Mouse (Mus musculus) embryo, embryonic 11 days (tissue): Measurements from ENCODE around the gene Pfdn6.
A peak's percentile ranks its signal among the peaks of the same experiment; 100 is the strongest.

Experiments used
- DNase-seq: peaks from one replicate; pipeline ENCODE4 v3.0.0-alpha.2; 2015

Gene Pfdn6

DNA sequence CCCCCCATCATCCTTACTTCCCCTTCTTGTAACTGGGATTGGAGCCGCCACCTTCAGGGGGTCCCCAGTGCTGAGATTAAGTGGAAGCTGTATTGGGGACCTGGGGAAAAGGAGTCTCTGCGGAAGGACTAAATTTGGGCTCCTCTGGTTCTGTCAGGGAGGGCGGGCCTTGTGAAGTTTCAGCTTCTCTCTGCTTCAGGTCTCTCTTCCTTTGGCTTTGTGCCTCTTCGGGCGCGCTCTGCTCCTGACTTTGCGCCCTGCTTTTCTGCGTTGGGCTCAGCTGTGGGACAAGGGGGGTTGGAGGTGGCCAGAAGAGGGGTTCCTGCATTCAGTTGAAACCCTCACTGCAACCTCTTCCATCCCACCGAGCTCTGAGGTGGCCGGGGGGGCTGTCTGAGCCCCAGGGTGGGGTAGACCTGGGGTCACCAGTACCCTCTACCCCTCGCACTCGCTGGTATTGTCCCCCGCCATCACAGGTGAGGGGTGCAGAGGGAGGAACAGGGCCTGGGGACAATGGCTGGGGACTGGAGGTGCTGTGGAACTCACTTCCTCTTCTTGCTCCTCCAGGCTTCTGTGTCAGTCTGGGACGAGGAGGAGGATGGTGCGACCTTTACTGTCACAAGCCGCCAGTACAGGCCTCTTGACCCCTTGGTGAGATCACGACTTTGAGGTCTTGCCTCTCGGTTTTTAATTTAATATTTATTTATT, 8.8 kb downstream of the Pfdn6 start:
- no peak for DNase-seq

DNA sequence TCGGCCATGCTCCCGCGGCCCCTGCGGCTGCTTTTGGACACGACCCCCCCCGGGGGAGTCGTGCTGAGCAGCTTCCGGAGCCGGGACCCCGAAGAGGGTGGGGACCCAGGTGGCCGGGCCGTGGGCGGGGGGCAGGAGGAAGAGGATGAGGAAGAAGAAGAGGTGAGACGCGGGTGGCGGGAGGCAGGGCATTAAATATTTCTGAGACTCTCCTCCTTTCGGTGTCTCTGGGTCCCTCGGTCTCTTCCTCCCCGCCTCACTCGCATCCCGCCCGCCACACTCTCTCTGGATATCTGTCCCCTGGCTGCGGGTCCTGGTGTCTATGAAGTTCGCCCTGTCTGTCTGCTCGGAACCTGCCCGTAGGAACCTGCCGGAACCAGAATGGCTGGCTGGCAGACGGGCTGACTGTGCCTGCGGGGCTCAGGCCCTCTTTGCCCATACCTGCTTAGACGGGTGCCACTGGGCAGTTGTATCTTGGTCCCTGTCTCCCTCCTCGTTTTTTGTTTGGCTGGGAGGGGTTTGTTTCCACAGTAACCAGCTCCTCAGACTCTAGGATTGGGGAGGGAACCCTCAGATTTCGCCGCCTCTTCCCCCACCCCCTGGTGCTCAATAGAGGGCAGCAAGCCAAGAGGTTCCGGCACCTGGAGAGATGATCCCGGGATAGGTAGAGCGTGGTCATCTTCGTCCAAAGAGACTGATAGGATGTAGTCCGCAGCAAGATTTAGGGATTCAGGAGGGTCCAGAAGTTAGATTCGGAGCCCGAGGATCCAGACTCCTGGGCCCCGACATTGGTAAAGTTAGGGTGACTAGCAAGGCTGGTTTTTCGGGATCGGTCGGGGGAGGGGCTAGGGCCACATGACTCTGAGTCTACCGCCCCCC, 9.6 kb downstream of the Pfdn6 start:
- peak; percentile 46 for DNase-seq

GRCm38 (mm10) chr17:33929371-33930279, 10.5 kb downstream of the Pfdn6 start, which contains the start of gene Rgl2:
Gene Rgl2, plus strand, starts transcription at chr17:33929543.
- DNase-seq, result peak; percentile 98

GRCm38 (mm10) chr17:33928251-33928947, 11.7 kb downstream of the Pfdn6 start:
- no peak for DNase-seq

GRCm38 (mm10) chr17:33926207-33926932, 13.8 kb downstream of the Pfdn6 start:
- no peak for DNase-seq

DNA sequence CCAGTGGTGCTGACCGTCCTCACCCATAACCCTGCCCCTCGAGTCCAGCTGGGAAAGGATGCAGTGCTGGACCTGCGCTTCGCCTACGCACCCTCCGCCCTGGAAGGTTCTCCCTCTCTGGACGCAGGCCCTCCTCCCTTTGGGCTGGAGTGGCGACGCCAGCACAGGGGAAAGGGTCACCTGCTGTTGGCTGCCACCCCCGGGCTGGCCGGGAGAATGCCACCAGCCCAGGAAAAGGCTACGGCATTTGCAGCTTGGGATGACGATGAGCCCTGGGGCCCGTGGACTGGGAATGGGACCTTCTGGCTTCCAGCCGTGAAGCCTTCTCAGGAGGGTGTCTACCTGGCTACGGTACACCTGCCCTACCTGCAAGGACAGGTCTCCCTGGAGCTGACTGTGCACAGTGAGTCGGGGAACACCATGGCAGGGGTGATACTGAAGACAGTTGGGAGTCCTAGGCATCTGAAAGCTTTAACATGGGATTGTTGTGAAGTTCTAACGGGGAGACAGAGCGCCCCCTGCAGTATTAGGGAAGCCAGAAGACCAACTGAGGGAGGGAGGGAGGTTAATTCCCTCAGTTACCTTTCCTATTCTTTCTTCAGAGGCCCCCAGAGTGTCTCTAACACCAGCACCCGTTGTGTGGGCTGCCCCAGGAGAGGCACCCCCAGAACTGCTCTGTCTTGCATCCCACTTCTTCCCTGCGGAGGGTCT, 14.6 kb downstream of the Pfdn6 start:
- no peak for DNase-seq

DNA sequence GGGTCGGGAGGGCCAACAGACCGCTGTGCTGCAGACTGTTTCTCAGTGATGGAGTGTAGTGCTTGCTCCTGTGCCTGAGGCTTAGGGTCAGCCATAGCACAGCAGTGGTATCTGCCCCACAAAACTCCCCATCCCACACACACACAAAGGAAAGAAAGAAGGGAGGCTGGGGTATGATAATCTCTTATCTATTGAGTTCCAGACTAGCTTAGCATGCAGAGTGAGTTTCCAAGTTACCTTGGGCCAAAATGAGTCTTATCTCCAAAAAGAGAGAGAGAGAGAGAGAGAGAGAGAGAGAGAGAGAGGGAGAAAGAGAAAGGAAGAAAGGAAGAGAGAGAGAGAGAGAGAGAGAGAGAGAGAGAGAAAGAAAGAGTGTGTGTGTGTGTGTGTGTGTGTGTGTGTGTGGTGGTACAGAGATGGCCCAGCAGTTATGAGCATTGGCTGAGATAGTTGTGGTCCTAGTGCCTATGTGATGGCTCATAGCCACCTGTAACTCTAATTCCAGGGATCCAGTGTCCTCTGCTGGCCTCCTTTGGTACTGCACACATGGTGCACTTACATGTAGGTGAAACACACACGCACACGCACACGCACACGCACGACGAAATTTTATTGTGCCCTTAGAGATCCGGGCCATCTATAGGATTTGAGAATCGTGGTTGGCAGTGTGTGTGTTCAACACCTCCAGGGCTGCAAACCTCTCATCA, 15.4 kb downstream of the Pfdn6 start:
- peak; percentile 19 for DNase-seq

- no peak for DNase-seq
These were observed 18.8 kb downstream of the Pfdn6 start for GRCm38 (mm10) chr17:33921361-33921760.

GRCm38 (mm10) chr17:33920282-33921097, 19.7 kb downstream of the Pfdn6 start:
- peak; percentile 90 for DNase-seq

- peak; percentile 67 for DNase-seq
These were observed 20.5 kb downstream of the Pfdn6 start for GRCm38 (mm10) chr17:33919351-33920281.

DNA sequence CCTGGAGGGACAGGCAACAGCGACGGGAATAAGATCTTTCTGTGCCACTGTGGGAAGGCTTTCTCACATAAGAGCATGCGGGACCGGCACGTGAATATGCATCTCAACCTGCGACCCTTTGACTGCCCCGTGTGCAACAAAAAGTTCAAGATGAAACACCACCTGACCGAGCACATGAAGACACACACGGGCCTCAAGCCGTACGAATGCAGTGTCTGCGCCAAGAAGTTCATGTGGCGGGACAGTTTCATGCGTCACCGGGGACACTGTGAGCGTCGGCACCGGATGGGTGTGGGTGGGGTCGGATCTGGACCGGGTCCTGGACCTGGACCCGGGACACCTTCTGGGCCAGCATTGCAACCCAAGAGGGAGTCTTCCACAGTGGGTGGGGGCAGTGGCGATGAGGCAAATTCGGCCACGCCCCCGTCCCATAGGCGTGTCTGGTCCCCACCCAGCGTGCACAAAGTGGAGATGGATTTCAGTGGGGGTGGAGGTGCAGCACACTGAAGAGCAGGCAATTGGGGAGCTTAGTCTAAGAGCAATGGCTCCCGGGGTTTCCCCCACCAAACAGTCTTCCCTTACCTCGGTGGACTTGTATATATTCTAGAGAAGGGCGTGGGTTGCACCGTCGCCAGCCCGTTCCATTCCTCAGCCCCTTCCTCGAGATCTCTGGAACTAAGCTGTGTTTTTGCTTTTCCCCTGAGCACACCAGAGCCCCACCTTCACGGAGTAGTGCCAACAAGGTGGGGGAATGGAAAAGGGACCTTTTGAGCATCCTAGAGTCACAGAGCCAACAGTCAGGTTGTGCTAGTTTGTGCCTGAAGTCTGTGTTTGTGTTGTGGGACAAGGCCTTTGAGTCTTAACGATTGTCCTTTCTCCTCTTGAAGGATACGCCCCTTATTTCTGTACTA, 21.6 kb downstream of the Pfdn6 start:
- DNase-seq, result no peak

DNA sequence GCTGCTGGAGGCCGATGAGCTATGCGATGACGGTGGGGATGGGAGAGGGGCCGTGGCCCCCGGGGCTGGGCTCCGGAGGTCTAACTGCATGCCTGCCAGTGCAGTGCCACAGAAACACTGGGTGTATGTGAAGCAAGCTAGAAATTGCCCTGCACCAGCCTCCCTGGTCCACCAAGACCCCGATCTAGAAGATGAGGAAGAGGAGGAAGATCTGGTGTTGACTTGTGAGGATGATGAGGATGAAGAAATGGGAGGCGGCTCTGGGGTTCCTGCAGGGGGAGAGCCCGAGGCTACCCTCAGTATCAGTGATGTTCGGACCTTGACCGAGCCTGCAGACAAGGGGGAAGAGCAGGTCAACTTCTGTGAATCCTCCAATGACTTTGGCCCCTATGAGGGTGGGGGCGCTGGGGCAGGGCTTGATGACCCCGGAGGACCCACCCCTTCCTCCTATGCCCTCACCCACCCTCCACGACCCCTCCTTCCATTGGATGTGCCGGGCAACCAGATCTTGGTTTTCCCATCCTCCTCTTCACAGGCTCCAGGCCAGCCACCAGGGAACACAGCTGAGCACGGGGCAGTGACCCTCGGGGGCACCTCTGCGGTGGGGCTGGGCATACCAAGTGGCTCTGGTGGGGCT, 22.4 kb downstream of the Pfdn6 start:
- no peak for DNase-seq

- DNase-seq, result no peak
These were observed 23.1 kb downstream of the Pfdn6 start for GRCm38 (mm10) chr17:33916847-33917655.

DNA sequence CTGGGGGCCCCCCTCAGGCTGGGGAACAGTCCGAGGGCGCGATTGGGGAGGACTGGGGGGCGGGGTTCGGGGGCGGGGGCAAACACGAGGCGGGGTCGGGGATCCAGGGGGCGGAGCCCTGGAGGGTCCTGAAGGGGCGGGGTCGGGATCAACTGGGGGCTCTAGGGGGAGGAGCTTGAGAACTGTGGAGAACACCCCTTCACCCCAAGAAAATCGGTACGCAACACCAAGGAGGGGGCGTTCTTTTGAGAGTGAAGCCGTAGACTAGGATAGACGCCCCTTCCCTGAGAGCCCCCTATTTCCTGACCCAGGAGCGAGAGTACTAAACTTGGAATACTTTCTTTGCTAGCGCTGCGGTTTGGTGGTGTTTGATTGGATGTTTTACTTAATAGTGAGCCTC, 23.8 kb downstream of the Pfdn6 start:
- DNase-seq, result peak; percentile 89

DNA sequence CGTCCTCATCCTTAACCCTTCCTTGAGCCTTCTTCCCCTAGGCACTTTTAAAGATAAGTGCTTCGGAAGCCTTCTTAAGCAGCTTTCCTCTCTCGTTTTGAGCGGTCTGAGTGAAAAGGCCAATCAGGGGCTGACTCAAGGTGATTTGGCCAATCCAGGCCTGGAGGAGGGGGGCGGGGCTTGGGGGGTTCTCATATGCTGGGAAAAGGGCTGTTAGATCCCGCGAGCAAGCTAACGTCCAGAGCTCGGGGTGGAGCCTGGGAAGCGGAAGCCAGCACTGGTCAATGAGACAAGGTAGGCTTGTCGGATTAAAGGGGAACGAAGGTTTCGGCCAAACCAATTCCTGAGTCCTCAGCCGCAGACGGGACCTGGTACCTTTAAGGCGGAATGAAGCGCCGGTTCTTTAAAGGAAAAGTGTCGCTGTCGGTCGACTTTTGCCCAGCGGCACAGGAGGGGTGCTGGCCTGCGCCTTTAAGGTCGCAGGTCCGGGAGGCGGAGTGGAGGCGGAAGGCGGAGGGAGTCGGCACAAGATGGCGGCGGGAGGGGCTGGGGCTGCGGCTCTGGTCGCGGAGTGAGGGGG, 24.4 kb downstream of the Pfdn6 start, which contains the start of the genes Tapbp and Zbtb22:
TSS of gene Tapbp (plus strand) at position 229 of the 580 bp plus-strand sequence.
TSS of gene Zbtb22 (plus strand) at position 234 of the 580 bp plus-strand sequence.
- peak; percentile 98 for DNase-seq
